Mouse (Mus musculus): ENCODE data around the gene Smg7. TPM values are rescaled to one million over a fixed set of nuclear protein-coding genes. Genes with fewer than 3 reads are reported as not detected.
A peak's percentile ranks its signal among the peaks of the same experiment; 100 is the strongest.

Smg7 gene
- total RNA-seq, 1 experiment, result 88.4 TPM

DNA sequence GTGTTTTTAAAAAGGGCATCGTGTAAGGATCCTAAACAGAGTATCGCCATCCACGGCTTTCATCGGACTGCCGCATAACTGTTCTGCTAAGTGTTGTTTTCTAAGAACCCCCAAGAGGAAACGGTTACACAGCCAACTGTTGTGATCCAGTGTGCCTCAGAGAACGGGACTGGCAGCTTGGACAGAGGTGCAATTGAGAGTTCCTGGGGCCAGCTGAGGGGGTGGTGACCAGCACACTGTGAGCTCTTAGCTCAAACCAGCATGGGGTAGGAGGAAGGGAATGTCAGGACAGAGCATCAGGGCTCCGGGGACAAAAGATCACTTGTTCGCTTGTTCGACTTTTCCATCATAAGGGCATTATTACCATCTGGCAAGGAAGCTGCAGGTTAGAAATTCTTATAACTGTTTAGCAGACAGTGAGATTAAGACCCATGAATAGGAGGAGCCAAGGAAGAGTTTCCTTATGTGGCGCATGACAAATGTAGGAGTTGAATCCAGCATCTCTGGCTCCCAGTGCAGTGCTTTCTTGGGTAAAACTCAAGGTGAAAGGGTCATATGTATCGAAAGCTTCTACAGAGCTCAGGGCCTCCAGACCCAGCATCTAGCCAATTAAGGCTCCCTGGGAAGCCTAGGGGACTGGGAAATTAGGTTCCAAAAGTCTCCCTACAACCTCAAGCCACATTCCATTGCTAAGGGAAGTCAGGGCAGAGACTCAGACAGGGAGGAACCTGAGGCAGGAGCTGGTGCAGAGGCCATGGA, 109.5 kb downstream of the Smg7 start:
- TF ChIP-seq CHD2 (IDR thresholded peaks at IDR 0.05; ENCODE audit: low read depth, low read length) (no peak), ZC3H11A (IDR thresholded peaks at IDR 0.05; ENCODE audit: borderline replicate concordance, low read depth, low read length) (no peak), ZNF384 (IDR thresholded peaks at IDR 0.05; ENCODE audit: low read depth, low read length) (no peak), MAFK (IDR thresholded peaks at IDR 0.05; ENCODE audit: insufficient read depth, low read depth, low read length) (no peak), HCFC1 (IDR thresholded peaks at IDR 0.05; ENCODE audit: borderline replicate concordance, insufficient read depth, low read length) (no peak)
- no peak for DNase-seq (ENCODE audit: low read depth, low spot score)
- Histone ChIP-seq H3K4me3 (ENCODE audit: insufficient read depth in 1 of 2, low read depth in 1 of 2, low read length in 2 of 2, poor library complexity in 1 of 2, severe bottlenecking in 1 of 2) (no peak overlapping the region), H3K9me3 (ENCODE audit: control insufficient read depth, insufficient read depth, low read depth, low read length) (no peaks in the 10 kb centered on the region), H3K27ac (ENCODE audit: insufficient read depth, low read depth, low read length, poor library complexity, severe bottlenecking) (peak overlapping the region; percentile 91), H3K36me3 (ENCODE audit: control insufficient read depth, insufficient read depth, low read length, poor library complexity, severe bottlenecking) (no peaks in the 10 kb centered on the region), H3K4me1 (ENCODE audit: control insufficient read depth in 2 of 2, insufficient read depth in 2 of 2, low read length in 2 of 2, poor library complexity in 1 of 2) (peaks cover 17 to 36% of the 10 kb centered on the region in 2 experiments), H3K9ac (ENCODE audit: insufficient read depth, low read depth, low read length, poor library complexity, severe bottlenecking) (no peak overlapping the region; the same call in 1 of the 2 replicates)
- in situ Hi-C loops (cut with MboI; ENCODE audit: low sequenced_read_pairs in 2 of 2, unreplicated experiment in 2 of 2), result loop anchor here (25.0 kb wide), 2 partner anchors 294 to 594 kb away; no protein-coding TSS in a partner anchor

DNA sequence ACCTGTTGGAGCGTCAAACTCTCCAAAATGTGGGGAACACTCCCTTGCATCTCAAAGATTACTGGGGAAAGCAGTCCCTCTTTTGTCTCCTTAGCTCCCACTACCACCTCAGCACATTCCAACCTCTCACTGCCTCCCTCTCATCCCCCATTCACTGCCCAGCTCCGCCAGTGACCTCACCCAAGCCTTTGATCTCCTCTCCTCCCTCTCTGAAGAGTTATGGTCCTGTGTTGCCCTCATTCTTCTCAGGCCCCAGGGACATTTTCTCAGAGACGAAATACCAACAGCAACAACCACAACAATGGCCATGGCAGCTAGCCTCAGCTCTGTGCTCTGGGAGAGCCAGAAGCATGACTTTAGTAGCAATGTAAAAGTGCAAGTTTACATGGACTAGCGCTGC, 111.2 kb downstream of the Smg7 start:
- peak; percentile 46 for DNase-seq (ENCODE audit: low read depth, low spot score)
- no peaks in the 10 kb centered on the region for H3K36me3 ChIP-seq (ENCODE audit: control insufficient read depth, insufficient read depth, low read length, poor library complexity, severe bottlenecking)
- no peak for TF ChIP-seq ZNF384 (IDR thresholded peaks at IDR 0.05; ENCODE audit: low read depth, low read length)
- peak; percentile 55; the same call in 1 of the 2 replicates for TF ChIP-seq MAFK (IDR thresholded peaks at IDR 0.05; ENCODE audit: insufficient read depth, low read depth, low read length)

DNA sequence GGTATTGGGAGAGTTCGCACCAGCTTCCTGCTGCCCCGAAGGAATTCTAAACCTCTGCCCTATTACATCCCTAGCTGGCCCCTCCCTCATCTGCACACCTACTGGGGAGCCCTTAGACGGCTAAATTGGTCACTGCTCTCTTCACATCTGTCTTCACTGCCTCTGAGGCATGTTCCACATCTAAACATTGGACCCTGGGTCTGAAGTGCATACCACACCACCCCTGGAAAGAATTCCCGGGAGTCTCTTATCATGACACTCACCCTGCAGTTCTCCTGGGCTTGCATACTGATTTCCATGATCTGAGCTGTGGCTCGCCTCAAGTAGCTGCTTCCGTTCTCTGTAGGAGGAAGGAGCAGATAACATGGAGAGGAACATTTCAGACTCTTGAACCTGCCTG, 111.6 kb downstream of the Smg7 start:
- H3K4me1 ChIP-seq (ENCODE audit: control insufficient read depth in 2 of 2, insufficient read depth in 2 of 2, low read length in 2 of 2, poor library complexity in 1 of 2), result peaks cover 13 to 23% of the 10 kb centered on the region in 2 experiments
- H3K9ac ChIP-seq (ENCODE audit: insufficient read depth, low read depth, low read length, poor library complexity, severe bottlenecking), result no peak overlapping the region; the same call in 1 of the 2 replicates
- H3K36me3 ChIP-seq (ENCODE audit: control insufficient read depth, insufficient read depth, low read length, poor library complexity, severe bottlenecking), result no peaks in the 10 kb centered on the region
- no peak for DNase-seq (ENCODE audit: low read depth, low spot score)
- H3K9me3 ChIP-seq (ENCODE audit: control insufficient read depth, insufficient read depth, low read depth, low read length), result no peaks in the 10 kb centered on the region
- in situ Hi-C loops (cut with MboI; ENCODE audit: low sequenced_read_pairs in 2 of 2, unreplicated experiment in 2 of 2), result loop anchor here (25.0 kb wide), 2 partner anchors 296 to 596 kb away; no protein-coding TSS in a partner anchor
- no peak overlapping the region; the same call in 1 of the 2 replicates for H3K27ac ChIP-seq (ENCODE audit: insufficient read depth, low read depth, low read length, poor library complexity, severe bottlenecking)
- no peak overlapping the region for H3K4me3 ChIP-seq (ENCODE audit: insufficient read depth in 1 of 2, low read depth in 1 of 2, low read length in 2 of 2, poor library complexity in 1 of 2, severe bottlenecking in 1 of 2)
- TF ChIP-seq CHD2 (IDR thresholded peaks at IDR 0.05; ENCODE audit: low read depth, low read length) (no peak), MAFK (IDR thresholded peaks at IDR 0.05; ENCODE audit: insufficient read depth, low read depth, low read length) (no peak), HCFC1 (IDR thresholded peaks at IDR 0.05; ENCODE audit: borderline replicate concordance, insufficient read depth, low read length) (no peak), ZC3H11A (IDR thresholded peaks at IDR 0.05; ENCODE audit: borderline replicate concordance, low read depth, low read length) (no peak), ZNF384 (IDR thresholded peaks at IDR 0.05; ENCODE audit: low read depth, low read length) (no peak)

More for the DNA sequence above, 111.2 kb downstream of the Smg7 start:
- H3K4me3 ChIP-seq (ENCODE audit: insufficient read depth in 1 of 2, low read depth in 1 of 2, low read length in 2 of 2, poor library complexity in 1 of 2, severe bottlenecking in 1 of 2), result no peak overlapping the region
- no peak overlapping the region; the same call in 1 of the 2 replicates for H3K27ac ChIP-seq (ENCODE audit: insufficient read depth, low read depth, low read length, poor library complexity, severe bottlenecking)
- no peaks in the 10 kb centered on the region for H3K9me3 ChIP-seq (ENCODE audit: control insufficient read depth, insufficient read depth, low read depth, low read length)
- H3K9ac ChIP-seq (ENCODE audit: insufficient read depth, low read depth, low read length, poor library complexity, severe bottlenecking), result no peak overlapping the region
- peaks cover 13 to 27% of the 10 kb centered on the region in 2 experiments for H3K4me1 ChIP-seq (ENCODE audit: control insufficient read depth in 2 of 2, insufficient read depth in 2 of 2, low read length in 2 of 2, poor library complexity in 1 of 2)
- in situ Hi-C loops (cut with MboI; ENCODE audit: low sequenced_read_pairs in 2 of 2, unreplicated experiment in 2 of 2), result loop anchor here (25.0 kb wide), 2 partner anchors 296 to 596 kb away; no protein-coding TSS in a partner anchor

DNA sequence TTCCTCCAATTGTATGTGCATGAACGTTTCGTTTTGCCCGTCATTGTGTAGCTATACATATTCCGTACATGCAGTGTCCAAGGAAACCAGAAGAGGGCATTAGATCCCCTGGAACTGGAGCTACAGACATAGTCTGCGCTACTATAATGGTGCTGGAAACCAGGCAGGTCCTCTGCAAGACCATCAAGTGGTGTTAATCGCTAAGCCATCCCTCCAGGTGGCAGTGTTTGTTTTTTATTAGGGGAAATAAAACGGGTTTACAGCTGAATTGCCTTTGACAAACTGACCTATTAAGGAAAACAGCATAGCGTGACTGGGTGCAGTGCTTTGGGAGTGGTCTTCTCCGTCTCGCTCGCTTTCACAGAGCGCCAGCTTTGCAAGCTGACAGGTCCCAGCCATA, 112.2 kb downstream of the Smg7 start:
- Histone ChIP-seq H3K9me3 (ENCODE audit: control insufficient read depth, insufficient read depth, low read depth, low read length) (no peaks in the 10 kb centered on the region), H3K9ac (ENCODE audit: insufficient read depth, low read depth, low read length, poor library complexity, severe bottlenecking) (peak overlapping the region; percentile 1; the same call in 1 of the 2 replicates), H3K36me3 (ENCODE audit: control insufficient read depth, insufficient read depth, low read length, poor library complexity, severe bottlenecking) (no peaks in the 10 kb centered on the region), H3K27ac (ENCODE audit: insufficient read depth, low read depth, low read length, poor library complexity, severe bottlenecking) (no peak overlapping the region; the same call in 1 of the 2 replicates), H3K4me1 (ENCODE audit: control insufficient read depth in 2 of 2, insufficient read depth in 2 of 2, low read length in 2 of 2, poor library complexity in 1 of 2) (peaks cover 9 to 19% of the 10 kb centered on the region in 2 experiments), H3K4me3 (ENCODE audit: insufficient read depth in 1 of 2, low read depth in 1 of 2, low read length in 2 of 2, poor library complexity in 1 of 2, severe bottlenecking in 1 of 2) (no peak overlapping the region)
- TF ChIP-seq HCFC1 (IDR thresholded peaks at IDR 0.05; ENCODE audit: borderline replicate concordance, insufficient read depth, low read length), result peak; percentile 15; the same call in 1 of the 2 replicates
- TF ChIP-seq CHD2 (IDR thresholded peaks at IDR 0.05; ENCODE audit: low read depth, low read length), result no peak
- peak; percentile 24; the same call in 1 of the 2 replicates for TF ChIP-seq ZNF384 (IDR thresholded peaks at IDR 0.05; ENCODE audit: low read depth, low read length)
- TF ChIP-seq MAFK (IDR thresholded peaks at IDR 0.05; ENCODE audit: insufficient read depth, low read depth, low read length), result no peak
- peak; percentile 90 for TF ChIP-seq ZC3H11A (IDR thresholded peaks at IDR 0.05; ENCODE audit: borderline replicate concordance, low read depth, low read length)
- in situ Hi-C loops (cut with MboI; ENCODE audit: low sequenced_read_pairs in 2 of 2, unreplicated experiment in 2 of 2), result loop anchor here (25.0 kb wide), 2 partner anchors 297 to 597 kb away; no protein-coding TSS in a partner anchor
- peak; percentile 85 for DNase-seq (ENCODE audit: low read depth, low spot score)

All from ES-E14 (cell line).